ENCODE assay signal across 19 mouse cellular contexts in genomic region chr11:90423896-90424295, GRCm38 (mm10).
"Had no signal": no experiment of that assay in that cellular context is flagged by ENCODE, and none has a peak within 500 bp of the region (broad histone marks: within the 10 kb centered on the region; RNA-seq: fewer than 3 reads in every experiment).

No protein-coding gene starts in this region.

- H3K27ac ChIP-seq: kidney, postnatal 0 days; liver, embryonic 15.5 days; midbrain, embryonic 10.5 days; neural tube, embryonic 15.5 days had no signal

- H3K9ac ChIP-seq: liver, embryonic 15.5 days; neural tube, embryonic 15.5 days had no signal

- H3K36me3 ChIP-seq: liver, embryonic 15.5 days; midbrain, embryonic 10.5 days; neural tube, embryonic 15.5 days had no signal

- H3K4me2 ChIP-seq: liver, embryonic 11.5 days; liver, embryonic 15.5 days; neural tube, embryonic 15.5 days had no signal

- ATAC-seq: lung, postnatal 0 days had no signal

- DNase-seq: kidney, adult 8-10 months; kidney, postnatal 36 days; layer of hippocampus, adult 9-11 months; layer of hippocampus, postnatal 36 days; lung, adult 2 months; lung, postnatal 36 days; midbrain, embryonic 14.5 days; retina, postnatal 1 day; right cerebral cortex, postnatal 4 days; spleen, adult 18-20 months; thymus, adult 2 months; thymus, postnatal 25 days had no signal

- H3K4me1 ChIP-seq: liver, embryonic 15.5 days had no signal

- H3K9me3 ChIP-seq: liver, embryonic 15.5 days; midbrain, embryonic 10.5 days; neural tube, embryonic 15.5 days had no signal

- H3K4me3 ChIP-seq: liver, embryonic 15.5 days; midbrain, embryonic 10.5 days; myocyte; neural tube, embryonic 15.5 days had no signal
